Mouse (Mus musculus) bone marrow, adult 2 months (tissue): Measurements from ENCODE around the gene Atp11a. TPM values are rescaled to one million over a fixed set of nuclear protein-coding genes. Genes with fewer than 3 reads are reported as not detected.

ENCODE experiments used
- H3K27ac ChIP-seq: fragments of 200-500 bp; 2 replicates; pipeline ENCODE4 v1.5.1; 2012; ENCODE audit warnings: low read depth, mild to moderate bottlenecking, control low read depth, inconsistent platforms, low read length; ENCODE audit not compliant: control insufficient read depth, poor library complexity, insufficient read depth
- H3K4me1 ChIP-seq: fragments of 200-500 bp; 2 replicates; pipeline ENCODE4 v1.6.1; 2011; ENCODE audit warnings: low read length; ENCODE audit not compliant: control insufficient read depth, insufficient read depth
- H3K4me3 ChIP-seq: fragments of 200-500 bp; replicated peaks from 2 replicates; pipeline ENCODE3; 2011; ENCODE audit warnings: mild to moderate bottlenecking, low read depth, low read length, control low read depth; ENCODE audit not compliant: control insufficient read depth
- CTCF ChIP-seq: fragments of 200-500 bp; IDR thresholded peaks from 2 replicates; pipeline ENCODE4 v1.5.1; 2011; ENCODE audit warnings: low read length, control low read depth; ENCODE audit not compliant: control insufficient read depth, insufficient read depth
- POLR2A ChIP-seq: fragments of 200-500 bp; IDR thresholded peaks from 2 replicates; pipeline ENCODE4 v1.6.1; 2011; ENCODE audit warnings: low read depth, mild to moderate bottlenecking, control low read depth, low read length, borderline replicate concordance; ENCODE audit not compliant: control insufficient read depth
- WGBS: fragments of 180-500 bp; shearing (Covaris S2); methylation state at CpG from one replicate; pipeline ENCODE4 v1.1.7; 2018; 5-methylcytosine and 5-hydroxymethylcytosine counted together
- polyA plus RNA-seq: library from polyadenylated mRNA; stranded (reverse); fragments of >200 nt; gene quantifications from 2 replicates; pipeline ENCODE4 v1.2.4, GENCODE M21; 2011; ENCODE audit warnings: low replicate concordance; ENCODE audit not compliant: missing spikeins, insufficient read depth, insufficient read length

Gene Atp11a
- polyA plus RNA-seq, 1 experiment, result 28.4 TPM

GRCm38 (mm10) chr8:12889046-12889598, 132.3 kb downstream of the Atp11a start:
- WGBS, result 85% methylated on average over 11 of the region's 11 CpGs
- no peak for TF ChIP-seq POLR2A
- Histone ChIP-seq H3K27ac (no peak overlapping the region), H3K4me1 (no peaks in the 10 kb centered on the region), H3K4me3 (no peak overlapping the region)

DNA sequence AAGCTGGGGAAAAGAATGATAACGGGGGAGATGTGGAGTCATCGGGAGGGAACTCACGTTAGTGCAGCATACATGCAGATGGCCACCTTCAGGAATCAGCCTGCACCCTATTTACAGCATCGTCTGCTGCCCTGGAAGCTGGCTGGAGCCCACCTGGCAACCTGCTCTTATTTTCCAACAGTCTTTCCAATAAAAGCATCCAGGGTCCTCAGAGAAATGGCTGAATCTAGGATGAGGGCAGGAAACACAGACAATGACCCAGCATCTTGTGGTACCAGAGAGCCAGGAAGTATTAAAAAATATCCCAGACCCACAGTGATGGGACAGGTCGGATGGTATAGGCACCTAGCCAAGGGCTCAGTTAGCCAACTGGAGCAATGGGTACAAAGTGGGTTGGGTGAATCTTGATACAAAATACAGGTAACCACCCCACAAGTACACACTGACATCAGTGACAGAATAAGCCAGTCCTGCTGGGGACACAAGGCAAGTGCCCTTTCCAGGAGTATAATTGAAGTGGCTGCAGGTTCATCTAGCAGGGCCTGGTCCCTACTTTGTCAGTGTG, 136.2 kb downstream of the Atp11a start:
- no peak for TF ChIP-seq CTCF
- no peak for TF ChIP-seq POLR2A
- 60% methylated on average over 5 of the region's 5 CpGs for WGBS
- Histone ChIP-seq H3K4me1 (no peaks in the 10 kb centered on the region), H3K4me3 (no peak overlapping the region), H3K27ac (no peak overlapping the region)

- TF ChIP-seq CTCF, result no peak
- no peak for TF ChIP-seq POLR2A
- Histone ChIP-seq H3K27ac (no peak overlapping the region), H3K4me3 (no peak overlapping the region), H3K4me1 (no peaks in the 10 kb centered on the region)
- WGBS, result 72% methylated on average over 12 of the region's 12 CpGs
These were observed 137.2 kb downstream of the Atp11a start for GRCm38 (mm10) chr8:12893797-12894578.

- no peaks in the 10 kb centered on the region for H3K4me1 ChIP-seq
- H3K27ac ChIP-seq, result no peak overlapping the region
- TF ChIP-seq CTCF (no peak), POLR2A (no peak)
- no peak overlapping the region for H3K4me3 ChIP-seq
- 79% methylated on average over 11 of the region's 11 CpGs for WGBS
These were observed 138.1 kb downstream of the Atp11a start for GRCm38 (mm10) chr8:12894783-12895534.

DNA sequence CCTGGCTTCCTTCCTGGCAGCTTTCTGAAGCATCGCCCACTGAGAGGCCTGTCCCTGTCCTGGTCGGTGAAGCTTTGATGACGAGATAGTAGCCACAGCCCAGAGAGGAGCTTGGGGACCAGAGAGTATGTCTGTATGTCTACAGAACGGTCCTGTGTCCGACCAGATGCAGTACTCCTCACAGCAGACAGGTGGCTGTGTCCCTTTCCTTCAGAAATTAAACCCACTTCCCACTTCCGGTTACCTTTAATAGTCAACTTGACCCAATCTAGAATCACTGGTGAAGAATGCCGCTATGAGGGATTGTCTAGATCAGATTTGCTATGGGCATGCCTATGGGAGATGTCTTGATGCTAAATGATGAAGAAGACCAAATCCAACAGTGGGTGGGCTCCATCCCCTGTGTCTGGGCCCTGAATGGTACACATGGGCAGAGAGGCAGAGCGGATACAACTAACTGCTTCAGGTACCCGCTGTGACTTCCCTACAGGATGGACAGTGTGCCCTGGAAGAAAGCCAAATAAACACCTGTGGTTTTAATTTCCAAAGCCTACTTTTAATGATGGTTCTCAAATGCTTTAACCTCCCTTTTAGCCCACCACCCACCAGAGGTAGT, 138.8 kb downstream of the Atp11a start:
- Histone ChIP-seq H3K27ac (no peak overlapping the region), H3K4me3 (no peak overlapping the region), H3K4me1 (no peaks in the 10 kb centered on the region)
- WGBS, result 64% methylated on average over 9 of the region's 9 CpGs
- no peak for TF ChIP-seq POLR2A
- no peak for TF ChIP-seq CTCF

GRCm38 (mm10) chr8:12896494-12897373, 139.9 kb downstream of the Atp11a start:
- H3K27ac ChIP-seq, result no peak overlapping the region
- no peak overlapping the region for H3K4me3 ChIP-seq
- WGBS, result 50% methylated on average over 13 of the region's 13 CpGs
- H3K4me1 ChIP-seq, result no peaks in the 10 kb centered on the region
- TF ChIP-seq CTCF (peak; percentile 65; the same call in 1 of the 2 replicates), POLR2A (no peak)

- H3K4me1 ChIP-seq, result no peaks in the 10 kb centered on the region
- no peak for TF ChIP-seq CTCF
- no peak for TF ChIP-seq POLR2A
- H3K4me3 ChIP-seq, result no peak overlapping the region
- WGBS, result 63% methylated on average over 9 of the region's 9 CpGs
- no peak overlapping the region for H3K27ac ChIP-seq
These were observed 141.0 kb downstream of the Atp11a start for GRCm38 (mm10) chr8:12897815-12898214.
